Mouse (Mus musculus) left cerebral cortex, postnatal 4 days (tissue): Measurements from ENCODE around the gene Mpg. TPM values are rescaled to one million over a fixed set of nuclear protein-coding genes. Genes with fewer than 3 reads are reported as not detected.
A peak's percentile ranks its signal among the peaks of the same experiment; 100 is the strongest.
"Not testable (repeated sequence)": the region's sequence is repeated elsewhere in the genome, so short reads cannot be mapped to it uniquely, and the experiment has no call there.

ENCODE experiments used
- DNase-seq: peaks from one replicate; pipeline ENCODE4 v3.0.0-alpha.2; 2022
- intact Hi-C: fragments of 180-260 bp; cut with DNase I; formaldehyde crosslinking; loops from one replicate; pipeline ENCODE4 v1.15.1; 2025
- total RNA-seq, 2 experiments: library from RNA; stranded (reverse); gene quantifications; 2 replicates each; pipeline ENCODE4 v1.2.3; 2021

The Mpg gene
- total RNA-seq, 2 experiments from 2014 or later, result 21.5 to 22.5 TPM

- DNase-seq, intact Hi-C loops: not testable (repeated sequence)
Observed at GRCm38 (mm10) chr11:32200992-32201391, 25.3 kb upstream of the Mpg start.

- no peak for DNase-seq
- intact Hi-C loops, result no loop called here
Observed at GRCm38 (mm10) chr11:32201922-32202685, 24.2 kb upstream of the Mpg start.

- intact Hi-C loops, result no loop called here
- DNase-seq, result peak; percentile 95
Observed at GRCm38 (mm10) chr11:32205058-32205873, 21.0 kb upstream of the Mpg start, which contains the start of gene Snrnp25. Gene Snrnp25, plus strand, starts transcription at chr11:32205415.

- intact Hi-C loops, result loop anchor here (10.0 kb wide), 1 partner anchor 114 kb away; no protein-coding TSS in a partner anchor
- no peak for DNase-seq
Observed at GRCm38 (mm10) chr11:32210623-32211022, 15.7 kb upstream of the Mpg start.

GRCm38 (mm10) chr11:32215372-32216162 lies 10.7 kb upstream of the Mpg start:
- intact Hi-C loops, result loop anchor here (10.0 kb wide), 1 partner anchor 109 kb away; no protein-coding TSS in a partner anchor
- no peak for DNase-seq

- intact Hi-C loops, result loop anchor here (10.0 kb wide), 1 partner anchor 108 kb away; no protein-coding TSS in a partner anchor
- peak; percentile 78 for DNase-seq
Observed at GRCm38 (mm10) chr11:32216851-32217250, 9.5 kb upstream of the Mpg start.

GRCm38 (mm10) chr11:32218501-32219050 lies 7.7 kb upstream of the Mpg start:
- intact Hi-C loops, result loop anchor here (10.0 kb wide), 1 partner anchor 106 kb away; no protein-coding TSS in a partner anchor
- no peak for DNase-seq

- DNase-seq, result no peak
- intact Hi-C loops, result loop anchor here (10.0 kb wide), 1 partner anchor 106 kb away; no protein-coding TSS in a partner anchor
Observed at GRCm38 (mm10) chr11:32219287-32219686, 7.0 kb upstream of the Mpg start.

- no peak for DNase-seq
- intact Hi-C loops, result no loop called here
Observed at GRCm38 (mm10) chr11:32220607-32221224, 5.6 kb upstream of the Mpg start.

GRCm38 (mm10) chr11:32221225-32221950 lies 4.9 kb upstream of the Mpg start:
- DNase-seq, result no peak
- intact Hi-C loops, result no loop called here

- intact Hi-C loops, result no loop called here
- DNase-seq, result no peak
Observed at GRCm38 (mm10) chr11:32221951-32222409, 4.3 kb upstream of the Mpg start, which contains the start of gene Rhbdf1. Gene Rhbdf1, minus strand, starts transcription at chr11:32222300.

GRCm38 (mm10) chr11:32222570-32223194 lies 3.6 kb upstream of the Mpg start:
- no peak for DNase-seq
- intact Hi-C loops, result no loop called here

- intact Hi-C loops, result no loop called here
- DNase-seq, result no peak
Observed at GRCm38 (mm10) chr11:32223297-32223967, 2.9 kb upstream of the Mpg start.

- DNase-seq, result peak; percentile 80
- intact Hi-C loops, result no loop called here
Observed at GRCm38 (mm10) chr11:32224468-32225139, 1.7 kb upstream of the Mpg start.

GRCm38 (mm10) chr11:32225222-32226104 lies 842 bp upstream of the Mpg start:
- intact Hi-C loops, result no loop called here
- DNase-seq, result no peak

GRCm38 (mm10) chr11:32227041-32227440 lies 736 bp downstream of the Mpg start:
- intact Hi-C loops, result no loop called here
- no peak for DNase-seq
